Mouse (Mus musculus): ENCODE measurements around the gene Sumo1.

- TF ChIP-seq POLR2A (IDR thresholded peaks at IDR 0.05; ENCODE audit: low read depth, low read length): no peak
- TF ChIP-seq CTCF (IDR thresholded peaks at IDR 0.05; ENCODE audit: extremely low read depth, insufficient read length, insufficient replicate concordance, low read depth, low read length): no peak
Observed at GRCm38 (mm10) chr1:59668871-59669270, 1.8 kb downstream of the Sumo1 start.

Measured in small intestine, adult 2 months (tissue).